Mouse (Mus musculus): ENCODE measurements at regions not wholly inside any gene's neighbourhood (a gene's known extent, or its start where the extent isn't known, plus 50 kb on each side); places are given as distances from the start of the nearest gene placed in this dataset.

- TF ChIP-seq CTCF (IDR thresholded peaks at IDR 0.05; ENCODE audit: borderline replicate concordance, control insufficient read depth, extremely low read depth, insufficient read depth, low read length, poor library complexity) (no peak), POLR2A (IDR thresholded peaks at IDR 0.05; ENCODE audit: control insufficient read depth, extremely low read depth, insufficient read depth, low read length, poor library complexity) (no peak)
Measured at GRCm38 (mm10) chr16:92920947-92921346, 95.0 kb upstream of the Runx1 start.
